Mouse (Mus musculus): ENCODE measurements around the gene Ggnbp2. TPM values are rescaled to one million over a fixed set of nuclear protein-coding genes. Genes with fewer than 3 reads are reported as not detected.

The Ggnbp2 gene
- polyA plus RNA-seq, 1 experiment from 2014 or later, result 52.0 TPM

DNA sequence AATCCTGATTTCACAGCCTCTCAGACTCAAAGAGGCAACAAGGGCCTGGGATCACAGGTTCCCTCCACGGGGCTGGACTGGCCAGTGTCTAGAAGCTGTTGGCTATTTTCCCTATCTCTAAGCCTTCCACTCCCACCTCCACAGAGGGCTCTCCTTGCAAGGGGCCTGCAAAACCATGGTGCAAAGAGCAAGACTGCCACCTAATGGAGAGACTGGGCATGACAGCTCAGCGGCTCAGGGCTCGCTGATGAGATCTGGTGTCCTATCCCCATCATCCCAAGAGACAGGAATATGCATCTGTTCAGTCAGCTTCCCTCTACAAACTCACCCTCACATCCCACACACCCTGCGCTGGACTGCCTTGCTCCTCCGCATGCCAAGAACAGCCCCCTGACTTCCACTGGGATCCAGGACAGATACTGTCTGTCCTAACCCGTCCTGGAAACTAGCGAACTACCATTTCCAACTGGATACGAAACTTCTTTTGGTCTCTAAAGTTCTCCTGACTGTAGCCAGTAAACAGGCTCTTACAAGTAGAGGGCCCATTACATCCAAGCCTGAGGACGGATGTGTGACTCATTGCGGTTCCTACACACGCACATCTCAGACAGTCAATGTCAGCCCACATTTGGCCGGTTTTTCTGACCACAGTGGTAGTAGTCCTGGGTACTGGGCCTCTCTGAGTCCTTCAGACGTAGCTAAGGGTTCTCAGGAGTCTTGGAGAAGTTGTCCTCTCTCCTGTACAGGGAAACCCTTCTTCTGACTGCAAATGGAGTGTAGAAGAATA, 56.7 kb downstream of the Ggnbp2 start:
- 53% methylated on average over 13 of the region's 13 CpGs for WGBS
- H3K9me3 ChIP-seq, result no peaks in the 10 kb centered on the region
- H3K27me3 ChIP-seq (replicated peaks; ENCODE audit: low read depth, poor library complexity, severe bottlenecking), result no peaks in the 10 kb centered on the region
- DNase-seq (ENCODE audit: low spot score), result peak; percentile 86
- H3K4me1 ChIP-seq, result peaks cover 13% of the 10 kb centered on the region
- no peak overlapping the region for H3K4me3 ChIP-seq
- H3K27ac ChIP-seq (replicated peaks), result no peak overlapping the region
- H3K36me3 ChIP-seq (replicated peaks), result peaks cover 4% of the 10 kb centered on the region; the same call in 1 of the 2 replicates

DNA sequence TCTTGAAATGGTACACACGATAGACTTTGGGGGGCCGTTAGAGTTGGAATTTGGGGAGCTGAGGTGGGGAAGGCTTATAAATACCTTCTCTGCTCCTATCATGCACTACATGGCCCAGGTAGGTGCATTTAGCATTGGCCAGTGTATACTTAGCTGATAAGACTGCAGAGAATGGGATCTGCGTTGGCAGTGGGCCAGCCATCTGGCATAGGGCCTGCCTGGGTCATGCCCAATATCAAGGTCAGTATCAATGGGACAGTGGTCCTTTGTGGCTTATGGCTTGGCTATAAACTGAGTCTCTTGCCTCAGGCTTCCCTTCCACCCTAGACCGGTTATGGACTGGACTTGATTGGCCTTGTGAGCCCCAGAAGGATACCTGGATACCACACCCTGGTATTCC, 66.2 kb downstream of the Ggnbp2 start:
- H3K27me3 ChIP-seq (replicated peaks; ENCODE audit: low read depth, poor library complexity, severe bottlenecking), result peaks cover 7% of the 10 kb centered on the region; the same call in 1 of the 2 replicates
- DNase-seq (ENCODE audit: low spot score), result no peak
- H3K9me3 ChIP-seq, result no peaks in the 10 kb centered on the region
- no peaks in the 10 kb centered on the region for H3K36me3 ChIP-seq (replicated peaks)
- 87% methylated on average over 4 of the region's 4 CpGs for WGBS
- H3K4me3 ChIP-seq, result no peak overlapping the region
- no peaks in the 10 kb centered on the region for H3K4me1 ChIP-seq
- no peak overlapping the region for H3K27ac ChIP-seq (replicated peaks)

DNA sequence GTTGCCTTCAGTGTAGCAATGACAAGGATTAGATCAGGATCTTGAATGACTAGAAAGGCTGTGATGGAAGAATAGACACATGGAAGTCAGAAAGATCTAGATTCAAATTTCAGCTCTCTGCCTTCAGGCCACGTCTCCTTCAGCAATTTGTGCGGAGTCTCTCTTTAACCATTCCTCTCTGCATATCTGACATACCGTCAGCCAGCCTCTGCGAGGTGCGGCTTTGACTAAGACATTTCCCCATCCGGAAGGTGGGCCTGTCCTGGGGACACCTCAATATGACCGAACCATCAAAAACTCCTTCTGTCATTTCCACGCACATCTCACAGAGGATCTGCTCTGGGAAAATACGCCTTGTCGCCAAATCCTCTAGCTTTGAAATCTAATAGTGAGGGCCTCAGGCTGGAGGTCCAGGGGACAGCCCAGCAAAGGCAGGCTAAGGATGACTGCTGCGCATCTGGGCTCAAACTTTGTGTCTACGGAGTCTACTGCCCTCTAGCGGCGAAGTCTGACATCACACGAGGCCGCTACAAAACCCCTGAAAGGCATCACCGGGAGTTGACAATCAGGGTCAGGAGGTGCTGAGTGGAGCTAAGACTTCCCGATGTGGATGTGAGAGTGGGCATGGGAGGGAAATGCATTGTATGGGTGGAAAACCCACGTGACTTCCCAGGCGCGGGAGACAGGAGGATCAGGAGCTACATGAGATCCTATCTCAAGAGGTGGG, 72.8 kb downstream of the Ggnbp2 start:
- peak; percentile 87 for DNase-seq (ENCODE audit: low spot score)
- no peak overlapping the region for H3K4me3 ChIP-seq
- 19% methylated on average over 21 of the region's 21 CpGs for WGBS
- H3K4me1 ChIP-seq, result peaks cover 18% of the 10 kb centered on the region
- H3K36me3 ChIP-seq (replicated peaks), result no peaks in the 10 kb centered on the region
- peaks cover 39% of the 10 kb centered on the region for H3K27me3 ChIP-seq (replicated peaks; ENCODE audit: low read depth, poor library complexity, severe bottlenecking)
- H3K9me3 ChIP-seq, result no peaks in the 10 kb centered on the region
- H3K27ac ChIP-seq (replicated peaks), result no peak overlapping the region

DNA sequence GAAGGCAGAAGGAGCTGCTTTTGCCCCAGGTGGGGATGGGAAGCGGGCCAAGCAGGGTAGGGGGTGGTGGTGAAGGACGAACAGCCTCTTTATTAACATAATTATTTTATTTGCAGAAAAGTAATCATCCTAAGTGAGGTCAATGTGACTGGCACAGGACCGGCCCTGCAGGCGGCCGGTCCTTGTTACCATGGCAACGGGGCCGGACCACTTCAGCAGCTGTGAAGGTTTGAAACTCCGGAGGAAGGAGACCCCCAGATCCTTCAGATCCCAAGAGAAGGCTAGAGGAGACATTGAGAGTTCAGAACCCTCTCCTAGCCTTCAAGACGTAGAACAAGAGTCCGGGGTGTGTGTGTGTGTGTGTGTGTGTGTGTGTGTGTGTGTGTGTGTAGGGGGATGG, 73.6 kb downstream of the Ggnbp2 start:
- Histone ChIP-seq H3K27me3 (replicated peaks; ENCODE audit: low read depth, poor library complexity, severe bottlenecking) (peaks cover 42% of the 10 kb centered on the region), H3K4me3 (no peak overlapping the region), H3K9me3 (no peaks in the 10 kb centered on the region), H3K36me3 (replicated peaks) (no peaks in the 10 kb centered on the region), H3K27ac (replicated peaks) (no peak overlapping the region), H3K4me1 (peaks cover 18% of the 10 kb centered on the region)
- peak; percentile 40 for DNase-seq (ENCODE audit: low spot score)
- WGBS, result 38% methylated on average over 10 of the region's 10 CpGs

DNA sequence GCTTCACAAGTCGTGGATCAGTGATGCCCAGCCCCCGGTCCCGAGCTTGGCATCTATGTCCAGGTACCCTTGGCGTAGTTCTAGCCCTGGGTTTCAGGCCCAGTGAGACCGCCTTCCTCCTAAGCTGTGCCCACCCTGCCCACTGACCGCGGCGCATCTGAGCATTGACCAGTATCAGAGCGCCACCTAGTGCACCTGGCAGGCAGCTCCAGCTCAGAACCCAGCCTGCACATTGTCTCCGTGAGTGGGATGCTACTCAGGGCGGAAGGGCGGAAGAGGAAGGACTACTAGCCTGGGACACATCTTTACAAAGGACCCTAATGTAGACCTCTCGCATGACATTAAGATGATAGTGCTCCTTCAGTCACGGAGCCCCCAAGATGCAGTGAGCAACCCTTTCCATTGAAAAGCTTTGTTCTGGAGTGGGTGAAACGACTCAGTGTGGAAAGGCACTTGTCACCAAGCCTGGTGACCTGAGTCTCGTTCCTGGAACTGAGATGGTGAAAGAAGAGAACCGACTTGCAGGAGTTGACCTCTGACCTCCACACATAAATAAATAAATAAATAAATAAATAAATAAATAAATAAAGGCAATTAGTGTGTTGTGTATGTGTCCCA, 76.0 kb downstream of the Ggnbp2 start:
- 12% methylated on average over 17 of the region's 17 CpGs for WGBS

DNA sequence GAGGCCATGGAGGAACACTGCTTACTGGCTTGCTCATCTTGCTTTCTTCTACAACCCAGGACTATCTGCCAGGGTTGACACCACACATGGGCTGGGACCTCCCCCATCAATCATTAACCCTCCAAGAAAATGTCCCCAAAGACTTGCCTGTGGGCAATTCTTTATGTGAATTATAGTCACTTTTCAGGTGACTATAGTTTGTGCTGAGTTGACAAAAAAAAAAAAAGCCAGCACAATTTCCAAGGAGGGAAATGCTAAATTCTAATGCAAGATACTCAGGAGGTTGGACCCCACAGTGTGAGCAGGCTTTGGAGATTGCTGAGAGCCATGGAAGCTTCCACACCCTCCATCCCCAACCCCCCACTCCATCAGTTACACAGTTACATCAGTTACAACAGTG, 77.1 kb downstream of the Ggnbp2 start:
- peaks cover 22% of the 10 kb centered on the region for H3K4me1 ChIP-seq
- H3K27me3 ChIP-seq (replicated peaks; ENCODE audit: low read depth, poor library complexity, severe bottlenecking), result peaks cover 56% of the 10 kb centered on the region
- no peak overlapping the region for H3K27ac ChIP-seq (replicated peaks)
- H3K9me3 ChIP-seq, result no peaks in the 10 kb centered on the region
- no peak for DNase-seq (ENCODE audit: low spot score)
- no peak overlapping the region for H3K4me3 ChIP-seq
- no peaks in the 10 kb centered on the region for H3K36me3 ChIP-seq (replicated peaks)

More for the DNA sequence above, 76.0 kb downstream of the Ggnbp2 start:
- Histone ChIP-seq H3K27me3 (replicated peaks; ENCODE audit: low read depth, poor library complexity, severe bottlenecking) (peaks cover 50% of the 10 kb centered on the region), H3K4me3 (peak overlapping the region; percentile 9; the same call in 1 of the 2 replicates), H3K9me3 (no peaks in the 10 kb centered on the region), H3K27ac (replicated peaks) (no peak overlapping the region), H3K4me1 (peaks cover 22% of the 10 kb centered on the region), H3K36me3 (replicated peaks) (no peaks in the 10 kb centered on the region)
- peak; percentile 86 for DNase-seq (ENCODE audit: low spot score)

DNA sequence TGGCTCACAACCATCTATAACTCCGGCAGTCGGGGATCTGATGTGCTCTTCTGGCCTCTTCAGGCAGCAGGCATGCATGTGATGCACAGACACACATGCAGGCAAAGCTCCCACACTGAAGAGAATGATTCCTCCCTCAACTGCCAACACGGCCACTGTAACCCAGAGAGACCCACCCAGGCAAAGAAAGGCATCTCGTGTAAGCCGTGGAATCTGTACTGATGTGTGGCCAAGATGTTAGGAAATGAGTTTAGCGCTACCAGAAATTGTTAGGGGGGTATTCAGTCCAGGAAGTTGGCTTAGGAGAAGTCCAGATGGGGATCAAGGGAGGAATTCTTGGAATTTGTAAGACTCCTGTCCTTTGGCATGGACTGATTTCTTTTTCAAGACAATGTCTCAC, 80.2 kb downstream of the Ggnbp2 start:
- peaks cover 10% of the 10 kb centered on the region for H3K4me1 ChIP-seq
- WGBS, result 67% methylated on average over 6 of the region's 6 CpGs
- no peak overlapping the region for H3K27ac ChIP-seq (replicated peaks)
- H3K36me3 ChIP-seq (replicated peaks), result no peaks in the 10 kb centered on the region
- no peak for DNase-seq (ENCODE audit: low spot score)
- peaks cover 43% of the 10 kb centered on the region for H3K27me3 ChIP-seq (replicated peaks; ENCODE audit: low read depth, poor library complexity, severe bottlenecking)
- H3K4me3 ChIP-seq, result no peak overlapping the region
- H3K9me3 ChIP-seq, result no peaks in the 10 kb centered on the region

Small RNAs within 50 kb of the gene (microRNA-seq; reads per million reads assigned to microRNA genes)
- not detected for gene Gm23564

Other genes with a start within 250 kb of the Ggnbp2 start
- 10.0 and 12.0 TPM in 2 replicates for gene Mrm1, start 51.3 kb downstream of the Ggnbp2 start, polyA plus RNA-seq (2016; fragmentation: Nextera tagmentation; extraction: Ambion mirVana)
- gene Dhrs11, start 41.8 kb downstream of the Ggnbp2 start, polyA plus RNA-seq (2016; fragmentation: Nextera tagmentation; extraction: Ambion mirVana), result 10.4 and 11.8 TPM in 2 replicates
- 11.9 and 15.3 TPM in 2 replicates for gene Myo19, start 9.3 kb upstream of the Ggnbp2 start, polyA plus RNA-seq (2016; fragmentation: Nextera tagmentation; extraction: Ambion mirVana)
- gene Pigw, start 9.5 kb upstream of the Ggnbp2 start, polyA plus RNA-seq (2016; fragmentation: Nextera tagmentation; extraction: Ambion mirVana), result 2.5 and 2.8 TPM in 2 replicates
- 89.1 and 96.8 TPM in 2 replicates for gene Znhit3, start 45.5 kb upstream of the Ggnbp2 start, polyA plus RNA-seq (2016; fragmentation: Nextera tagmentation; extraction: Ambion mirVana)
- gene Car4, start 87.0 kb upstream of the Ggnbp2 start, polyA plus RNA-seq (2016; fragmentation: Nextera tagmentation; extraction: Ambion mirVana), result 2.9 and 5.1 TPM in 2 replicates